Mouse (Mus musculus) MEL (cell line): ENCODE measurements around the gene Gsk3a. TPM values are rescaled to one million over a fixed set of nuclear protein-coding genes. Genes with fewer than 3 reads are reported as not detected.

Experiments
- DNase-seq: peaks from one replicate; pipeline ENCODE4 v3.0.0; 2011; ENCODE audit warnings: low read depth, low spot score
- H3K27ac ChIP-seq: 2 replicates; pipeline ENCODE4 v1.5.1; 2012; ENCODE audit warnings: low read depth, mild to moderate bottlenecking, control low read depth, low read length, moderate library complexity; ENCODE audit not compliant: control insufficient read depth
- H3K27me3 ChIP-seq, 2 experiments: fragments of 150-350 bp in 1 of 2; sonication (generic) in 1 of 2; 2 replicates each; pipeline ENCODE4 v1.6.1; 2012; ENCODE audit warnings: low read length in 2 of 2, mild to moderate bottlenecking in 2 of 2, improper control_type of control experiment in 1 of 2, moderate library complexity in 1 of 2; ENCODE audit not compliant: insufficient read depth in 2 of 2, control insufficient read depth in 1 of 2
- H3K36me3 ChIP-seq, 2 experiments: 2 replicates each; pipeline ENCODE4 v1.6.1; 2012 to 2014; ENCODE audit warnings: low read length in 2 of 2, improper control_type of control experiment in 1 of 2, inconsistent platforms in 1 of 2, mild to moderate bottlenecking in 1 of 2; ENCODE audit not compliant: insufficient read depth in 2 of 2, control insufficient read depth in 1 of 2
- H3K4me1 ChIP-seq, 2 experiments: fragments of 150-350 bp in 1 of 2; sonication (generic) in 1 of 2; 2 replicates each; pipeline ENCODE4 v1.6.1; 2012; ENCODE audit warnings: low read length in 2 of 2, improper control_type of control experiment in 1 of 2, mild to moderate bottlenecking in 1 of 2; ENCODE audit not compliant: insufficient read depth in 2 of 2, control insufficient read depth in 1 of 2
- H3K4me3 ChIP-seq, 2 experiments: fragments of 150-350 bp in 1 of 2; sonication (generic) in 1 of 2; 2 replicates each; pipeline ENCODE4 v1.5.1; 2012; ENCODE audit warnings: low read depth in 2 of 2, low read length in 2 of 2, mild to moderate bottlenecking in 2 of 2, moderate library complexity in 2 of 2, control low read depth in 1 of 2, improper control_type of control experiment in 1 of 2; ENCODE audit not compliant: control insufficient read depth in 1 of 2, insufficient read depth in 1 of 2
- H3K79me2 ChIP-seq: 2 replicates; pipeline ENCODE4 v1.6.1; 2012; ENCODE audit warnings: mild to moderate bottlenecking, low read length, moderate library complexity; ENCODE audit not compliant: control insufficient read depth, poor library complexity, insufficient read depth
- H3K9ac ChIP-seq: 2 replicates; pipeline ENCODE4 v1.6.1; 2012; ENCODE audit warnings: low read depth, mild to moderate bottlenecking, control low read depth, low read length, moderate library complexity; ENCODE audit not compliant: control insufficient read depth, poor library complexity, severe bottlenecking
- H3K9me3 ChIP-seq: fragments of 150-350 bp; sonication (generic); replicated peaks from 2 replicates; pipeline ENCODE4 v1.6.1; 2012; ENCODE audit warnings: mild to moderate bottlenecking, low read length, improper control_type of control experiment, moderate library complexity; ENCODE audit not compliant: insufficient read depth
- BHLHE40 ChIP-seq: IDR thresholded peaks from 2 replicates; pipeline ENCODE4 v1.6.1; 2012; ENCODE audit warnings: low read depth, mild to moderate bottlenecking, inconsistent platforms, low read length, improper control_type of control experiment, borderline replicate concordance
- CHD2 ChIP-seq: IDR thresholded peaks from 2 replicates; pipeline ENCODE4 v1.6.1; 2011; ENCODE audit warnings: low read length, improper control_type of control experiment
- CTCF ChIP-seq, 3 experiments: IDR thresholded peaks in 2 of 3; conservative IDR thresholded peaks in 1 of 3; 2 replicates each; pipeline ENCODE4 v1.5.1; 2011 to 2012; ENCODE audit warnings: low read length in 3 of 3, low read depth in 2 of 3, mild to moderate bottlenecking in 2 of 3, improper control_type of control experiment in 1 of 3, inconsistent platforms in 1 of 3, mixed read lengths in 1 of 3, moderate library complexity in 1 of 3; ENCODE audit not compliant: control insufficient read depth in 1 of 3, insufficient read depth in 1 of 3, poor library complexity in 1 of 3, severe bottlenecking in 1 of 3
- E2F4 ChIP-seq: IDR thresholded peaks from 2 replicates; pipeline ENCODE4 v1.6.1; 2011; ENCODE audit warnings: low read depth, low read length, improper control_type of control experiment, borderline replicate concordance
- ELF1 ChIP-seq: IDR thresholded peaks from 2 replicates; pipeline ENCODE4 v1.6.1; 2014; ENCODE audit warnings: low read depth, mild to moderate bottlenecking, inconsistent platforms, low read length, improper control_type of control experiment, moderate library complexity
- EP300 ChIP-seq, 2 experiments: IDR thresholded peaks; 2 replicates each; pipeline ENCODE4 v1.6.1; 2011; ENCODE audit warnings: improper control_type of control experiment in 2 of 2, low read length in 2 of 2, low read depth in 1 of 2, mild to moderate bottlenecking in 1 of 2
- JUND ChIP-seq: IDR thresholded peaks from 2 replicates; pipeline ENCODE4 v1.6.1; 2011; ENCODE audit warnings: low read depth, mild to moderate bottlenecking, improper control_type of control experiment, low read length
- POLR2A ChIP-seq, 2 experiments: IDR thresholded peaks; 2 replicates each; pipeline ENCODE4 v1.6.1; 2011 to 2012; ENCODE audit warnings: low read length in 2 of 2, mild to moderate bottlenecking in 2 of 2, control low read depth in 1 of 2, improper control_type of control experiment in 1 of 2, low read depth in 1 of 2, moderate library complexity in 1 of 2; ENCODE audit not compliant: control insufficient read depth in 1 of 2, insufficient read depth in 1 of 2, poor library complexity in 1 of 2
- POLR2AphosphoS5 ChIP-seq: IDR thresholded peaks from 2 replicates; pipeline ENCODE4 v1.6.1; 2012; ENCODE audit warnings: low read depth, borderline replicate concordance, mild to moderate bottlenecking, inconsistent platforms, low read length, moderate library complexity, mixed read lengths
- RAD21 ChIP-seq: IDR thresholded peaks from 2 replicates; pipeline ENCODE4 v1.6.1; 2011; ENCODE audit warnings: mild to moderate bottlenecking, low read depth, low read length, improper control_type of control experiment
- SIN3A ChIP-seq: IDR thresholded peaks from 2 replicates; pipeline ENCODE4 v1.6.1; 2012; ENCODE audit warnings: low read length, improper control_type of control experiment, inconsistent platforms
- TCF12 ChIP-seq: IDR thresholded peaks from 2 replicates; pipeline ENCODE4 v1.6.1; 2014; ENCODE audit warnings: low read depth, mild to moderate bottlenecking, inconsistent platforms, low read length, improper control_type of control experiment, moderate library complexity
- UBTF ChIP-seq: IDR thresholded peaks from 2 replicates; pipeline ENCODE4 v1.6.1; 2012; ENCODE audit warnings: low read depth, mild to moderate bottlenecking, inconsistent platforms, low read length, improper control_type of control experiment, moderate library complexity, borderline replicate concordance; ENCODE audit not compliant: insufficient read depth
- USF1 ChIP-seq: IDR thresholded peaks from 2 replicates; pipeline ENCODE4 v1.6.1; 2014; ENCODE audit warnings: low read depth, mild to moderate bottlenecking, inconsistent platforms, low read length, improper control_type of control experiment, moderate library complexity
- ZKSCAN1 ChIP-seq: IDR thresholded peaks from 2 replicates; pipeline ENCODE4 v1.6.1; 2012; ENCODE audit warnings: low read depth, mild to moderate bottlenecking, inconsistent platforms, low read length, improper control_type of control experiment, moderate library complexity
- ZMIZ1 ChIP-seq: IDR thresholded peaks from 2 replicates; pipeline ENCODE4 v1.6.1; 2012; ENCODE audit warnings: low read depth, mild to moderate bottlenecking, inconsistent platforms, low read length, improper control_type of control experiment, moderate library complexity
- ZNF384 ChIP-seq: IDR thresholded peaks from 2 replicates; pipeline ENCODE4 v1.6.1; 2012; ENCODE audit warnings: low read depth, mild to moderate bottlenecking, inconsistent platforms, low read length, improper control_type of control experiment
- polyA plus RNA-seq, 2 experiments: library from polyadenylated mRNA; stranded (reverse) in 1 of 2; unstranded in 1 of 2; fragments of >175 nt in 1 of 2; fragments of >200 nt in 1 of 2; gene quantifications; 2 replicates each; pipeline versions ENCODE4 v1.2.1 to v1.2.4; 2012; ENCODE audit warnings: low replicate concordance in 2 of 2, low read depth in 1 of 2; ENCODE audit not compliant: insufficient read length in 2 of 2, insufficient read depth in 1 of 2, missing spikeins in 1 of 2
- total RNA-seq: library from RNA; depleted of rRNA; stranded (reverse); fragments of 300-350 nt; gene quantifications from 2 replicates; pipeline ENCODE4 v1.2.3, GENCODE M21; 2012

Gsk3a gene
- total and polyA plus RNA-seq, 3 experiments, result 59.8 to 149 (median 86.6) TPM

DNA sequence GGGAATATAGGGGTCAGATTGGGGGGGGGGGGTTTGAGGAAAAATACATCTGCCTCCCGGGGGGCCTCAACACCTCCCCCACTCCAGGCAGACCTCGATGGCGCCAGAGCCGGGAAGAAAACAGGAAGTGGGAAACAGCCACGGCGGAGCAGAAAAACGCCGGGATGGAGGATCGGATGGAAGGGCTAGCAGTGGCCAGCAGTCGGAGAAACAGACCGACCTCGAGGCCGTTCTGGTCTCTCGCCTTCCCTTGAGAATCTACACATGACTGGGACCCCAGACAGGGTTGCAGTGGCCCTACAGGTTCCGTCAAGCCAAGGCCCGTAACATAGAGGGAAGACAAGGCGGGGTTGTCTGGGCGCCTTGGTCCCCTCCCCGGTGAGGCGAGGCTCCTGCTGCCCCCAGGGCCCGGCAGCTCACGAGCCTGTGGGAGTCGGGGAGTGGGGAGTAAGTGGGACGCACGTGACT is 11.2 kb upstream of the Gsk3a start:
- Histone ChIP-seq H3K4me1 (peaks cover 0 to 7% of the 10 kb centered on the region in 2 experiments; a peak in 3 of 4 replicates), H3K36me3 (peaks cover 0 to 2% of the 10 kb centered on the region in 2 experiments; a peak in 3 of 4 replicates), H3K9ac (peak overlapping the region; percentile 88), H3K79me2 (peaks cover 32% of the 10 kb centered on the region), H3K4me3 (peak overlapping the region; percentile 55 to 99), H3K27me3 (no peaks in the 10 kb centered on the region), H3K9me3 (no peaks in the 10 kb centered on the region), H3K27ac (peak overlapping the region; percentile 29)
- peak; percentile 62 for DNase-seq
- TF ChIP-seq CHD2, result no peak
- TF ChIP-seq SIN3A, result peak; percentile 32; the same call in 1 of the 2 replicates
- TF ChIP-seq UBTF, result no peak
- TF ChIP-seq USF1, result 0 out of 2 replicates have a peak, but pooled peaks have one; percentile 39
- no peak for TF ChIP-seq ZKSCAN1
- TF ChIP-seq POLR2A (IDR thresholded peaks at IDR 0.05; ENCODE audit: control insufficient read depth in 1 of 2, insufficient read depth in 1 of 2, low read depth in 1 of 2, low read length in 2 of 2, poor library complexity in 1 of 2), result peak in 1 of 2 experiments; percentile 32; a peak in 1 of 4 replicates
- TF ChIP-seq JUND, result no peak
- no peak for TF ChIP-seq EP300 (IDR thresholded peaks at IDR 0.05; ENCODE audit: low read depth in 1 of 2, low read length in 2 of 2)

DNA sequence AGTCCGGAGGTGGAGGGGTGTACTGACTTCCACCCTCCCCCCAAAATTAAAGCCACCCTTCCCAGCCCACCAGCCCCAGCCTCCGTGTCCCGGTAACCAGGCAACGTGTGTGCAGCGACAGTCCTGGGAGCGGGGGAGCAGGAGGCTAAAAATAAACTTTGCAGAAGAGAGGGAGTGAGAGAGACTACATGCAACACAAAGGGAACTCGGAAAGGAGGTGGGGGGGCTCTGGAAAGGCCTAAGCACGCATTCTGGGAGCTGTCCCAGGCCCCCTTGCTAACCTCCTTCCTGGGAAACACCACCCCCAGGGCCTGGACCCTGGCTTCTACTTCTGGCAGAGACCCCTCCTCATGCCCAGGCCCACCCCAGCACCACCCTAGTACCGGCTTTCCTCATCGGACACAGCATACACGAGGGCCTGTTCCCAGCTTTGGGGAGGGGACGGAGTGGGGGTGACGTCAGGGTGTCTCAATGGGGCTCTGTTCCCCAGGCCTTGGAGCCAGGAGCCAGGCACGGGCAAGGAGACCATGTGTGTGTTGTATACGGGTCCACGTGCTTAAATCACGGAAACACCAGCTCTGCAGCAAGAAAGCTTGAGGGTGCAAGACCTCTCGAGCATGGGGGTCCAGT is 10.5 kb upstream of the Gsk3a start:
- Histone ChIP-seq H3K27ac (no peak overlapping the region), H3K4me3 (peak overlapping the region in 1 of 2 experiments; percentile 55; a peak in 1 of 4 replicates)
- TF ChIP-seq ELF1 (no peak), BHLHE40 (no peak), TCF12 (no peak), ZMIZ1 (no peak)
- TF ChIP-seq, all 39 proteins: peak for 0
- Histone ChIP-seq H3K79me2 (peaks cover 32% of the 10 kb centered on the region), H3K9ac (peak overlapping the region; percentile 88), H3K36me3 (peaks cover 0 to 2% of the 10 kb centered on the region in 2 experiments; a peak in 3 of 4 replicates), H3K9me3 (no peaks in the 10 kb centered on the region), H3K4me1 (peaks cover 0 to 7% of the 10 kb centered on the region in 2 experiments; a peak in 3 of 4 replicates), H3K27me3 (no peaks in the 10 kb centered on the region)
- DNase-seq, result no peak

DNA sequence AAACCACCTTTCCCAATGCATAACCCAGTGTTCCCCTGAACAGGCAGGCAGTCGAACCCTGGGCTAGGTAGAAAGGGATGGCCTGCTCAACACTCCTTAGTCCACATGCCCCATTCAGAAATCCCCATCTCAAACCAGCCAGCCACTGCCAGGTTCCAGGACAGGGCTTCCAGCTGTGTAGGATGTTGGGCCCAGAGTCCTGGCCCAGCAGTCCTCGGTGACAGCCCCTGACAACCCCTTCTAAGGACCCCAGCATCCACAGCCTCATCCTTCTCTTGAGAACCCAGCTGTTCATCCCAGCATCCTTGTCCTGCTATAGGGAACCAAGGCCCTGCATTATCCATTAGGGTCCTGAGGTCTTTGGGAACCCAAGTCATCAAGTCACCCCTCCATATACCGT is 9.8 kb upstream of the Gsk3a start:
- Histone ChIP-seq H3K27ac (no peak overlapping the region), H3K4me3 (no peak overlapping the region), H3K9me3 (no peaks in the 10 kb centered on the region), H3K9ac (no peak overlapping the region), H3K4me1 (peaks cover 0 to 7% of the 10 kb centered on the region in 2 experiments; a peak in 3 of 4 replicates), H3K27me3 (no peaks in the 10 kb centered on the region), H3K36me3 (peaks cover 0 to 2% of the 10 kb centered on the region in 2 experiments; a peak in 3 of 4 replicates), H3K79me2 (peaks cover 32% of the 10 kb centered on the region)
- DNase-seq, result no peak
- TF ChIP-seq POLR2AphosphoS5, result no peak
- TF ChIP-seq E2F4, result no peak
- TF ChIP-seq ZNF384, result no peak
- no peak for TF ChIP-seq RAD21
- TF ChIP-seq CHD2, result no peak
- TF ChIP-seq CTCF (IDR thresholded peaks at IDR 0.05 in 2 of 3, conservative IDR thresholded peaks at IDR 0.05 in 1 of 3; ENCODE audit: control insufficient read depth in 1 of 3, insufficient read depth in 1 of 3, low read depth in 2 of 3, low read length in 3 of 3, poor library complexity in 1 of 3, severe bottlenecking in 1 of 3), result no peak
